Mouse (Mus musculus) hindbrain, embryonic 12.5 days (tissue): ENCODE data around the gene Ank3. TPM values are rescaled to one million over a fixed set of nuclear protein-coding genes. Genes with fewer than 3 reads are reported as not detected.

Experiments used
- ATAC-seq: fragments of 200-750 bp; cut with Nextera tagmentation; 2 replicates; pipeline ENCODE4 v1.8.0; 2017; ENCODE audit warnings: moderate TSS enrichment; ENCODE audit not compliant: low FRiP score
- H3K27ac ChIP-seq: fragments of 300-500 bp; sonication (generic); 2 replicates; pipeline ENCODE4 v1.5.1; 2016; ENCODE audit warnings: mild to moderate bottlenecking
- H3K27me3 ChIP-seq: fragments of 300-500 bp; sonication (generic); 2 replicates; pipeline ENCODE4 v1.6.1; 2016; ENCODE audit warnings: mild to moderate bottlenecking
- H3K36me3 ChIP-seq: fragments of 300-500 bp; sonication (generic); 2 replicates; pipeline ENCODE4 v1.6.1; 2016; ENCODE audit warnings: mild to moderate bottlenecking
- H3K4me1 ChIP-seq: fragments of 300-500 bp; sonication (generic); 2 replicates; pipeline ENCODE4 v1.6.1; 2016
- H3K4me2 ChIP-seq: fragments of 300-500 bp; sonication (generic); replicated peaks from 2 replicates; pipeline ENCODE4 v1.6.1; 2016; ENCODE audit warnings: mild to moderate bottlenecking
- H3K4me3 ChIP-seq: fragments of 300-500 bp; sonication (generic); 2 replicates; pipeline ENCODE4 v1.5.1; 2016; ENCODE audit warnings: mild to moderate bottlenecking
- H3K9ac ChIP-seq: fragments of 300-500 bp; sonication (generic); 2 replicates; pipeline ENCODE4 v1.6.1; 2016; ENCODE audit warnings: mild to moderate bottlenecking, moderate library complexity
- H3K9me3 ChIP-seq: fragments of 300-500 bp; sonication (generic); replicated peaks from 2 replicates; pipeline ENCODE4 v1.6.1; 2016; ENCODE audit warnings: mild to moderate bottlenecking
- WGBS: fragments of 180-500 bp; shearing (Covaris S2); methylation state at CpG from one replicate; pipeline ENCODE4 v1.1.7; 2016; 5-methylcytosine and 5-hydroxymethylcytosine counted together
- polyA plus RNA-seq: library from polyadenylated mRNA; unstranded; fragments of >200 nt; fragmentation: Nextera tagmentation; extraction: Ambion mirVana; gene quantifications from 2 replicates; pipeline ENCODE4 v1.2.1, GENCODE M21; 2016

Ank3 gene
- polyA plus RNA-seq, 1 experiment from 2014 or later: 91.0 TPM

- no peak for ATAC-seq
- 0 out of 2 replicates have a peak, but pooled peaks cover 5% of the 10 kb centered on the region for H3K9me3 ChIP-seq
- no peak overlapping the region for H3K27ac ChIP-seq
- H3K4me1 ChIP-seq: peaks cover 4% of the 10 kb centered on the region; the same call in 1 of the 2 replicates
- H3K27me3 ChIP-seq: no peaks in the 10 kb centered on the region
- WGBS: 33% methylated on average over 9 of the region's 9 CpGs
- H3K4me2 ChIP-seq: no peak overlapping the region
- H3K9ac ChIP-seq: no peak overlapping the region
- H3K4me3 ChIP-seq: no peak overlapping the region
- H3K36me3 ChIP-seq: no peaks in the 10 kb centered on the region
Observed at GRCm38 (mm10) chr10:69793079-69793478, 394.5 kb downstream of the Ank3 start.

GRCm38 (mm10) chr10:69795656-69796055, 397.1 kb downstream of the Ank3 start:
- ATAC-seq: no peak
- Histone ChIP-seq H3K9me3 (0 out of 2 replicates have a peak, but pooled peaks cover 5% of the 10 kb centered on the region), H3K9ac (no peak overlapping the region), H3K27ac (no peak overlapping the region), H3K4me2 (no peak overlapping the region), H3K4me1 (peaks cover 4% of the 10 kb centered on the region; the same call in 1 of the 2 replicates), H3K36me3 (no peaks in the 10 kb centered on the region), H3K4me3 (no peak overlapping the region), H3K27me3 (no peaks in the 10 kb centered on the region)
- 75% methylated on average over 3 of the region's 3 CpGs for WGBS

GRCm38 (mm10) chr10:69796421-69796886, 397.9 kb downstream of the Ank3 start:
- Histone ChIP-seq H3K4me1 (peaks cover 4% of the 10 kb centered on the region; the same call in 1 of the 2 replicates), H3K27me3 (no peaks in the 10 kb centered on the region), H3K4me2 (no peak overlapping the region), H3K9me3 (0 out of 2 replicates have a peak, but pooled peaks cover 5% of the 10 kb centered on the region), H3K9ac (no peak overlapping the region), H3K36me3 (no peaks in the 10 kb centered on the region), H3K27ac (no peak overlapping the region), H3K4me3 (no peak overlapping the region)
- no peak for ATAC-seq
- WGBS: 72% methylated on average over 8 of the region's 8 CpGs

- Histone ChIP-seq H3K27ac (peak overlapping the region; percentile 0; the same call in 1 of the 2 replicates), H3K27me3 (no peaks in the 10 kb centered on the region), H3K9ac (no peak overlapping the region), H3K4me1 (peaks cover 23% of the 10 kb centered on the region), H3K4me3 (no peak overlapping the region), H3K9me3 (no peaks in the 10 kb centered on the region), H3K4me2 (no peak overlapping the region), H3K36me3 (no peaks in the 10 kb centered on the region)
- peak; percentile 65; the same call in 1 of the 2 replicates for ATAC-seq
- WGBS: 77% methylated on average over 14 of the region's 14 CpGs
Observed at GRCm38 (mm10) chr10:69803135-69803756, 404.7 kb downstream of the Ank3 start.

- Histone ChIP-seq H3K4me1 (peaks cover 23% of the 10 kb centered on the region), H3K27ac (no peak overlapping the region), H3K9me3 (no peaks in the 10 kb centered on the region), H3K4me3 (no peak overlapping the region), H3K27me3 (no peaks in the 10 kb centered on the region), H3K36me3 (peaks cover 5% of the 10 kb centered on the region; the same call in 1 of the 2 replicates), H3K9ac (no peak overlapping the region), H3K4me2 (no peak overlapping the region)
- ATAC-seq: no peak
- 69% methylated on average over 6 of the region's 6 CpGs for WGBS
Observed at GRCm38 (mm10) chr10:69804613-69805012, 406.0 kb downstream of the Ank3 start.

GRCm38 (mm10) chr10:69810785-69811184, 412.2 kb downstream of the Ank3 start:
- Histone ChIP-seq H3K4me2 (no peak overlapping the region), H3K9ac (no peak overlapping the region), H3K4me3 (no peak overlapping the region), H3K27me3 (no peaks in the 10 kb centered on the region), H3K4me1 (peaks cover 6% of the 10 kb centered on the region; the same call in 1 of the 2 replicates), H3K27ac (no peak overlapping the region), H3K36me3 (peaks cover 10% of the 10 kb centered on the region; the same call in 1 of the 2 replicates), H3K9me3 (no peaks in the 10 kb centered on the region)
- ATAC-seq: no peak
- WGBS: 87% methylated on average over 6 of the region's 8 CpGs

DNA sequence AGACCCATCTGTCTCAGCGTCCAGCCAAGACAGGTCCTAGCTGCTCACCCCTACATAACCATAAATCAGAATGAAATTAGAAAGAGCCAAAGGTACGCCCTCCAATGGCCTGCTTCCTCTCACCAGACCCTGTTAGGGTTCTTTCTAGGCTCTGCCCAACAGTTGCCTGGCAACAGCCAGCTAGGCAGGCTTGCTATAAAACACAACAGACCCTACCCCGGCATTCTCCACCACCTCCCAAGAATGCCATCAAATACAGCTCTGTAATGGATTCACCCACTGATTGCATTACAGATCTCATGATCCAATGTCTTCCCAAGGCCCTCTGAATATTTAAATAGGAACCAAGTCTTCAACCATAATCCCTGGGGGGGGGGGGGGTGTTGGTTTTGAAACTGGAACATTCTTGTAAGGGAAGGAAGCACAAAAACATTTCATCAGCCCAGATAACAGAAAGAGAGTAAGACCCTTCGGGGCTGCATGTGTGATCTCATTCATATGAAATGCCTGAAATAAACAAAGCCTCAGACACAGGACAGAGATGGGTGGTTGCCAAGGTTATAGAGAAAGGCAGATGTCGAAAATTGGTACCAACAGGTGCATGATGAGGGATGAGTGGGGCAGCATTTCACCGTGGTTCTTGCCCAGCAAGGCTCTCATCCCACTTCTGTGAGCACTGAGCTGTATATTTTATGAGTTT, 415.4 kb downstream of the Ank3 start:
- no peak overlapping the region for H3K9ac ChIP-seq
- ATAC-seq: no peak
- H3K27me3 ChIP-seq: no peaks in the 10 kb centered on the region
- no peak overlapping the region for H3K4me3 ChIP-seq
- H3K4me1 ChIP-seq: 0 out of 2 replicates have a peak, but pooled peaks cover 2% of the 10 kb centered on the region
- no peak overlapping the region for H3K27ac ChIP-seq
- no peak overlapping the region for H3K4me2 ChIP-seq
- no peaks in the 10 kb centered on the region for H3K9me3 ChIP-seq
- WGBS: 70% methylated on average over 6 of the region's 6 CpGs
- peaks cover 6% of the 10 kb centered on the region; the same call in 1 of the 2 replicates for H3K36me3 ChIP-seq

DNA sequence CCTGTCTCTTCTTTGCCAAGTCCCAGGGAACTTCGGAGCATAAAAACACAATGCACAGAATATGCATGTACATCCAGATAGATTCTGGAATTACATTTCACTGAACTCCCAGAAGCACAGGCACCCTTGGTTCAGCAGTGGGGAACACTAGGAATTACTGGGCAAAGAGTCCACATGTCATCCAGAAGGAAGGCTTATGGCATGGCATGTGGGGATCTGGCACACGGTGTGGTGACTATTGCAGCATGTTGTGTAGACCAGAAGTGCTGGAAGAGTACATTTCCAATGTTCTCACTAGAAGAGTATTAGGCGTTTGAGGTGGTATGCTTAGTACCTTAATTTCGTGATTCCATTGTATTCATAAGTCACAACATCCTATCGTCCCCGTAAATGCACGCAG, 422.7 kb downstream of the Ank3 start:
- no peaks in the 10 kb centered on the region for H3K27me3 ChIP-seq
- H3K4me2 ChIP-seq: no peak overlapping the region
- no peaks in the 10 kb centered on the region for H3K9me3 ChIP-seq
- no peak overlapping the region for H3K4me3 ChIP-seq
- H3K27ac ChIP-seq: no peak overlapping the region
- peaks cover 23% of the 10 kb centered on the region for H3K36me3 ChIP-seq
- no peak overlapping the region for H3K9ac ChIP-seq
- no peak for ATAC-seq
- no peaks in the 10 kb centered on the region for H3K4me1 ChIP-seq
- 93% methylated on average over 7 of the region's 7 CpGs for WGBS

- 91% methylated on average over 2 of the region's 2 CpGs for WGBS
- H3K9ac ChIP-seq: no peak overlapping the region
- no peak for ATAC-seq
- no peaks in the 10 kb centered on the region for H3K27me3 ChIP-seq
- no peak overlapping the region for H3K4me3 ChIP-seq
- no peaks in the 10 kb centered on the region for H3K9me3 ChIP-seq
- H3K36me3 ChIP-seq: peaks cover 13% of the 10 kb centered on the region; the same call in 1 of the 2 replicates
- no peak overlapping the region for H3K4me2 ChIP-seq
- H3K27ac ChIP-seq: no peak overlapping the region
- H3K4me1 ChIP-seq: no peaks in the 10 kb centered on the region
Observed at GRCm38 (mm10) chr10:69828770-69829169, 430.2 kb downstream of the Ank3 start.

GRCm38 (mm10) chr10:69829236-69829635, 430.7 kb downstream of the Ank3 start:
- H3K4me1 ChIP-seq: no peaks in the 10 kb centered on the region
- 90% methylated on average over 3 of the region's 3 CpGs for whole genome bisulfite sequencing
- H3K4me2 ChIP-seq: no peak overlapping the region
- no peaks in the 10 kb centered on the region for H3K9me3 ChIP-seq
- no peaks in the 10 kb centered on the region for H3K27me3 ChIP-seq
- no peak for ATAC-seq
- H3K27ac ChIP-seq: no peak overlapping the region
- no peak overlapping the region for H3K4me3 ChIP-seq
- peaks cover 8% of the 10 kb centered on the region; the same call in 1 of the 2 replicates for H3K36me3 ChIP-seq
- no peak overlapping the region for H3K9ac ChIP-seq

DNA sequence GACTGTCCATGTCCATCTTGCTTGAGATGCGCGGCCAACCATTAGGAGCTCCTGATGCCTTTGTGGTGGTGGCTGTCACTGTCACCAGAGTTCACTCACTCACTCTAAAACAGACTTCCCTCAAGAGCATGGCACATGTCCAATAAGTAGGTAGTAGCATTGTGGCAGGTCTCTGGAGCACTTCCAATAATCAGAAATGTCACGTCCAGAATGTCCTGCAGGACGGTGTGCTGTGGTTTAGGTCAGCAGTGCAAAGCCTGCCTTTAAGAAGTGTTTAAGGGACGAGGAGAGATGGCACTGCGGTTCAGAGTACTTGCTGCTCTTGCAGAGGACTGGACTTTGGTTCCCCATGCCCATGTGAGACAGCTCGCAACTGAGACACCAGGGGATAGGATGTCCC, 433.0 kb downstream of the Ank3 start:
- Histone ChIP-seq H3K4me3 (no peak overlapping the region), H3K36me3 (0 out of 2 replicates have a peak, but pooled peaks cover 3% of the 10 kb centered on the region), H3K27me3 (no peaks in the 10 kb centered on the region), H3K27ac (no peak overlapping the region), H3K4me2 (no peak overlapping the region), H3K9ac (no peak overlapping the region), H3K9me3 (no peaks in the 10 kb centered on the region), H3K4me1 (no peaks in the 10 kb centered on the region)
- WGBS: 92% methylated on average over 7 of the region's 7 CpGs
- ATAC-seq: no peak

DNA sequence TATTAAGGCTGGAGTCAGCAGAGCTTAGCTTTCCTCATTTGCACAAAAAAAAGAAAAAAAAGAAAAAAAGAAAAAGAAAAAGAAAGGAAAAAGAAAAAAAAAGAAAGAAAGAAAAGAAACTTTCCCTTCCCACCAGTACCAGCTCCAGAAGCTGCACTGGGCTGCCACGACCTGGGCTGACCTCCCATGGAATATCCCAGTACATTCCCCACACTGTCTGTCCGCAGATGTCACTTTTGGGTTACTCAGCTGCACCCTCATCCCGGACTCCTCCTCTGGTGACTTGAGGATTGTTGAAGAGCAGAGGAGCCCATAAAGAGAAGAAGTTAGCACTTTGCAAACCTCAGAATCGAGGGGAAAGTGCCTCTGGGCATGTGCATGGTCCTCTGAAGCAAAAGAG, 433.7 kb downstream of the Ank3 start:
- Histone ChIP-seq H3K4me2 (no peak overlapping the region), H3K36me3 (0 out of 2 replicates have a peak, but pooled peaks cover 3% of the 10 kb centered on the region), H3K4me3 (no peak overlapping the region), H3K4me1 (no peaks in the 10 kb centered on the region), H3K27me3 (no peaks in the 10 kb centered on the region), H3K9me3 (no peaks in the 10 kb centered on the region), H3K9ac (no peak overlapping the region), H3K27ac (no peak overlapping the region)
- WGBS: 82% methylated on average over 4 of the region's 4 CpGs
- ATAC-seq: no peak
